Mouse (Mus musculus) G1E (cell line): Measurements from ENCODE around the gene Pkp4.

Experiments
- CTCF ChIP-seq: IDR thresholded peaks from 2 replicates; pipeline ENCODE4 v1.5.1; 2012; ENCODE audit warnings: low read depth, low read length, inconsistent platforms, mixed read lengths
- POLR2AphosphoS5 ChIP-seq: IDR thresholded peaks from 2 replicates; pipeline ENCODE4 v1.6.1; 2012; ENCODE audit warnings: low read depth, low read length, inconsistent platforms; ENCODE audit not compliant: insufficient replicate concordance
- TAL1 ChIP-seq: conservative IDR thresholded peaks from 2 replicates; pipeline ENCODE4 v1.6.1; 2012; ENCODE audit warnings: low read depth, low read length, inconsistent platforms, mixed read lengths

GRCm38 (mm10) chr2:59161021-59161440, 381 bp downstream of the Pkp4 start:
- TF ChIP-seq CTCF (no peak), POLR2AphosphoS5 (no peak), TAL1 (no peak)
